Mouse (Mus musculus) layer of hippocampus, adult 11-12 months (tissue): ENCODE measurements around the gene Gm44503.
A peak's percentile ranks its signal among the peaks of the same experiment; 100 is the strongest.

Experiments used
- DNase-seq: peaks from one replicate; pipeline ENCODE4 v3.0.0; 2022; ENCODE audit warnings: low spot score

The Gm44503 gene

DNA sequence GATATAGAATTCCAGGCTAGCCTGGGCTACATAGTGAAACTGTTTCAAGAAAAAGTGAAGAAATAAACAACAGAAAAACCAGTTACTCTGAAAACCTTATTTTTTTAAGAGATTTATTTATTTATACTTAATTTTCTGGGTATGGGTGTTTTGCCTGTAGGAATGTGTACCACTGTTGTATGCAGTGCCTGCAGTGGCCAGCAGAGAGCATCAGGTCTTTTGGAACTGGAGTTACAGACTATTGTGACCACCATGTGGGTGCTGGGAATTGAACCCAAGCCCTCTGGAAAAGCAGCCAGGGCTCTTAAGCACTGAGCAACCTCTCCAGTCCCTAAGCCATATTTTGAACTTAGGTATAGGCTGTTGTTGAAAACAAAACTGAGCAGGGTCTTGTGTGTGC is 14.3 kb downstream of the Gm44503 start:
- DNase-seq: no peak

DNA sequence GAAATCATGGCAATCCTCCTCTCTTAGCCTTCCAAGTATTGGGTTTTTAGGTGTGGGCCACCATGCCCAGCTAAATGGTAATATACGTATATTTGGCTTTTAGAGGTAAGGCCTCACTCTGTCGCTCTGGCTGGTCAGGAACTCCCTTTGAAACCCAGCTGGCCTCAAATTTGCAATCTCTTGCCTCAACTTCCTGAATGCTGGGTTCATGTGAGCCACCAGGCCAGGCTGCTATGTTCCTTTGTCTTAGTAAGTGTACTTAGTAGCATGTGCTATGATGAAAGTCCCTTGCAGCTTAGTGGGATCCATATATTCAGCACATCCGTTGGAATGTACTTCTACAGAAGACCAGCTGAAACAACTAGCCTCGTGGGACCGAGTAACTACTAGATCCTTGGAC is 16.1 kb downstream of the Gm44503 start:
- DNase-seq: no peak

DNA sequence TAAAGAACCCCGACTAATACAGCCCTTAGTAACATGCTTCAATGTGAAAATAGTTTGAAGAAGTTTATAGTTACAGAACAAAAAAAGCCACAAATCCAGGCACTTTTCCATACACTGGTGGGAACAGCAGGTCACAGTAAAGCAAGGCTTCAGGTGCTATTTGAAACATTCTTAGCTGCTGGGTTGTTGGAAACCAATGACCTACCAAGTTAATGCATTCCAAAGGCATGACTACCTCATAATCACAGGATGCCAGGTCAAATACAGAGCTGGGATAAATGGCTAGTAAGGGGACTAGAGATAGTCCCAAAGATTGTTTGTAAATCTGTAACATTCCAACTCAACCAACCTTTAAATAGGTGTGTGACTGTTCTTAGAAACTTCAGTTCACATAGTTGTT is 16.6 kb downstream of the Gm44503 start:
- DNase-seq: no peak

DNA sequence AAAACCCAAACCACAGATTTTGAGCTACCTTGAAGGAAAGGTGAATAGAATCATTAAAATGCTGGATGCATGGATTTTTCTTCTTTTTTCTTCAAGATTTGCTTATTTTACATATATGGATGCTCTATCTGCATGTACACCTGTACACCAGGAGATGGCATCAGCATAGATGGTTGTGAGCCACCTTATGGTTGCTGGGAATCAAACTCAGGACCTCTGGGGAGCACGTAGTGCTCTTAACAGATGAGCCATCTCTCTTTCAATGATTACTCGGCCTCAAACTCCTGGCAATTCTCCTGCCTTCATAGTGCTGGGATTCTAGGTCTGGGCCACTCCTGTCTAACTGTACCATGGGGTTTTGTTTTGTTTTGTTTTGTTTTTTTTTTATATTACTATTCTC is 24.4 kb downstream of the Gm44503 start:
- DNase-seq: no peak

DNA sequence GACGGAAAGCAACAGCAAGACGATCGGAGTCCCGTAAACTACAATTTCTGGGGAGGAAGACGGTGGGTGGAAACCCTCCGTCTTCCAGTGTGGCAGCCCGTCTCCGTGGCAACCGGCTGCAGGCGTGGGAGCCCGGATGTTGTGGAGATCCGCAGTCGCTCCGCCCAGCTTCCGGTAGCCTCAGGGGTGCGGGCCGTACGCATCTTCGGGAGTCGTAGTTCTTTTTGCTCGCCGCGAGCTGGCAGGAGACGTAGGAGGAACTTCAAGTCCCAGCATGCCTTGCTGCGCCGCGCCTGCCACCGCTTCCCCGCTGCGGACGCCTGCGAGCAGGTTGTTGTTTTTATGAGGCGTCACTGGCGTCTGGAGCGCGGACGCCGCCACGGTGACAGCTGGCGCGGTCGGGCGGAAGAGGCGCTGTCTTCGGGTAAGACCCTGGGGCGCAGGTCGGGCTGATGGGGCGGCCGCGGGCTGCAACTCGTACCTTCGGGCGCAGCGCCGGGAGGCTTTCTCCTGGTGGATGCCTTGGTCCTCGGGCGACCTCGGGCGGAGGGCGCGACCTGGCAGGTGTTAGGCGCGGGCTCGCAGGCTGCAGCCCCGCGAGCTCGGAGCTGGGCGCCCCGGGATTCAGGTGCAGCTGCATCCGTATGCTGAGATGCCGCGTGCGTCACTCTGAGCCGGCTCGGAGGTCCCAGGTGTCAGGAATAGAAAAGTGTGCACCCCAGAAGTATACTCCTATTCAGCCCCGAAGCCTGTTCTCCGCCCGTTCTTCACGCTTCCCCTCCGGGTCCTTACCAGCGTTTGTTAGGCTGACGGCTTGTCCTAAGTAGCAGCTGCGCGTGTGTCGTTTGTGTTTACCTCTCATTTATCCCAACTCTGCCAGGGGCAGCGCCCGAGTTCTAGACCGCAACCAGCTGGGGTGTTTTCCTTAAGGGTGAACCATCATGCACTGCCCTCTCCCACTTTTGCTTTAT is 26.9 kb downstream of the Gm44503 start, which contains the start of the genes Ccpg1os and Ccpg1:
Gene Ccpg1os (minus strand): TSS at position 133 of the 971 bp plus-strand sequence.
Gene Ccpg1 (plus strand): TSS at position 180 of the 971 bp plus-strand sequence.
- peak; percentile 98 for DNase-seq

DNA sequence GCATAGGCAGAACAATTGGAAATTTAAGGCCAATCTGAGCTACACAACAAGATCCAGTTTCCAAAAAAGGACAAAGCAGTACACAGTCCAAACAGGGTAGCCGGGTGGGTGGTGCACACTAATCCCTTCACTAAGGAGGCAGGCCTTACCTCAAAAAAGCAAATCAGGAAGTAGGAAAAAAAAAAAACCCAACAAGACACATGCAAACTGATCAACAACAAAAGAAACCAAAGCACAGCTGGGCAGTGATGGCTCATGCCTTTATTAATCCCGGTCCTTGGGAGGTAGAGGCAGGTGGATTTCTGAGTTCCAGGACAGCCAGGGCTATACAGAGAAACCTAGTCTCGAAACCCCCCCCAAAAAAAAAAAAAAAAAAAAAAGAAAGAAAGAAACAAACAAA is 29.1 kb downstream of the Gm44503 start:
- DNase-seq: no peak

DNA sequence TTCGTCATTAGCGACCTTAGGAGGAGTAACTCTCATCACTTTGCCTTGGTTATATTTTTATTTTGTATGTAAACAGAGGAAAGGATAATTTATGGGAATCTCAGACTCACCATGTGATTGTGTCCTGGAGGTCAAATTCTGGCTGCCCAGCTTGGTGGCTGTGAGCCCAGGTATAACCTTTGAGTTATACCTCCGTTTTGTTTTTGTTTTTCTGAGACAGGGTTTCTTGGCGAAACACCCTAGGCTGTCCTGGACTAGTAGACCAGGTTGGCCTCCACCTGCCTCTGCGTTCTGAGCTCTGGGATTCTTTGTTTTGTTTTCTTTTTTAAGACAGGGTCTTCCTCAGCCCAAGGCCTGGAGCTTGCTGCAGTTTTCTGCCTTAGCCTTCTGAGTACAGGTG is 30.1 kb downstream of the Gm44503 start:
- no peak for DNase-seq

DNA sequence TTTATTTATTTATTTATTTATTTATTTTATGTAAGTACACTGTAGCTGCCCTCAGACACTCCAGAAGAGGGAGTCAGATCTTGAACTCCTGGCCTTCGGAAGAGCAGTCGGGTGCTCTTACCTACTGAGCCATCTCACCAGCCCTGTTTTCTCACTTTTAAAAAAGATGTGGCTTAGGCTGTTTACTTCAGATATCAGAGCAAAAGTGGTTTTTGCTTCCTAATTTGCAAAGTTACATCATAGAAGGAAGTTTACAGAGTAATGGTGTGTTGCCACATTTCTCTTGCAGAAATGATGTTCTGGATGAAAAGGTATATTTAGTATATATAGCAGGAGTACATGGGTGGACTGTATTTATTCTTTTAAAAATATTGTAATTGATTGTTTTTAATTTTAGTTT is 32.8 kb downstream of the Gm44503 start:
- no peak for DNase-seq

DNA sequence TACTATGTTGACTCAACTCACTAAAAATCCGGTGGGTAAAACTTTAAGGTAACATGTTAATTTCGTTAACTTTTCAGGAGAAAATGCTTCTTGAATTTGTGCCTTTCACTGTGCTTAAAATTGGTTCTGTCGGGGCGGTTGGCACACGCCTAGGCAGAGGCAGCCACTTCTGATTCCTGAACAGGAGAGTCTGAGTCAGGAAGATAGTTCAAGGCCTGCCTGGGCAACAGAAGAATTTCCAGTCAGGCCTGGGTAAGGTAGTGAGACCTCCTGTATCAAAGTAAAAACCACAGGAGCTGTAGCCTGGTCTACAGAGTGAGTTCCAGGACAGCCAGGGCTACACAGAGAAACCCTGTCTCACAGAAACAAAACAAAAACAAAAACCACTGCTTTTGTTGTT is 33.9 kb downstream of the Gm44503 start:
- DNase-seq: no peak

DNA sequence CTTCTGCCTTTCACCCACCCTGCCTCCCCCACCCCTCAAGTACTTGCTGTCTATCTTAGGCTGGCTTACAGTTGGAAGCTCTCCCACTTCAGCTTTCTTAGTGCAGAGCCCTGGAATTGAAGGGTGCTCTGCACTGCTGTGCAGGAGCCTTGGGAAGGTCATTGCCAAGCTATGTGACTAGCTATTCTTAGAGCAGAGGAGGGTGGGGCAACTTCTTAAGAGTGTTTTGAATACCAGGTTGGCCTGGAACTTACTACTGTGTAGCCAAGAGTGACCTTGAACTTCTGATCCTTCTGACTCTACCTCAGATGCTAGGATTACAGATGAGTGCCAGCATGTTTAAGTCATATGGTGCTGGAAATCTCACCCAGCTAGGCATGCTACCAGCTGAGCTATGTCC is 37.5 kb downstream of the Gm44503 start:
- no peak for DNase-seq

DNA sequence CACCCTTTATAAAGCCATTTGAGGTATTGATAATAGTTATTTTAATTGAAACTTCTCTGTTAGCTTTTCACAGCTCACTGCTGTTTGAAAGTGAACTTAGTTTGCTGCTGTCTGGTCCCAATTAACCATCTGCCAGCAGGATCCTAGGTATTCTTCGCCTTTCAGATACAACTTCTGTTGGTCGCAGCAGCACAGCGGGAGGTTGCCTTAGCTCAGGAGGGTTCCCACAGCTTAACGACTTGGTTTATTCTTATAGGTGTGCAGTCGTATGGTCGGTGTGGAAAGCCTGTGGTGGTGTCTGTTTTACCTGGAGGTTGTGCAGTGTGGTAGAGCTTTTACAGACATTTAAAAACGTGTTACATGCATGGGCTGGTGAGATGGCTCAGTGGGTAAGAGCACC is 38.2 kb downstream of the Gm44503 start:
- DNase-seq: no peak

DNA sequence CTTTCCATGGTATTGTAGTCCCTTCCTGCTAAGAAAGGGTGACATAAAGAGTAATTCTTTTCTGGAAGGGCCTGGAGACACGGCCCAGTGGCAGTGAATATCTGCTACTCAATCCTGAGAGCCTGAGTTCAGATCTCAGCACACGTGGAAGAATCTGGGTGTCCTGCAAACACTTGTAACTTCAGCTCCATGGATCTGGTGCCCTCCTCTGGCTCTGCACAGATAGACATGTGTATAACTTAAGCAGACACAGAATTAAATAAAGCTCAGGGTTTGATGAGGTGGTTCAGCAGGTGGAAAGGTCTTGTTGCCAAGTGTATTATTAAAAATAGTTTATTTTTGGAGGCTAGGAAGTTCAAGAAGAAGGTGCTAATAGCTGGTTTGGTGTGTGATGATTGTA is 41.8 kb downstream of the Gm44503 start:
- no peak for DNase-seq

DNA sequence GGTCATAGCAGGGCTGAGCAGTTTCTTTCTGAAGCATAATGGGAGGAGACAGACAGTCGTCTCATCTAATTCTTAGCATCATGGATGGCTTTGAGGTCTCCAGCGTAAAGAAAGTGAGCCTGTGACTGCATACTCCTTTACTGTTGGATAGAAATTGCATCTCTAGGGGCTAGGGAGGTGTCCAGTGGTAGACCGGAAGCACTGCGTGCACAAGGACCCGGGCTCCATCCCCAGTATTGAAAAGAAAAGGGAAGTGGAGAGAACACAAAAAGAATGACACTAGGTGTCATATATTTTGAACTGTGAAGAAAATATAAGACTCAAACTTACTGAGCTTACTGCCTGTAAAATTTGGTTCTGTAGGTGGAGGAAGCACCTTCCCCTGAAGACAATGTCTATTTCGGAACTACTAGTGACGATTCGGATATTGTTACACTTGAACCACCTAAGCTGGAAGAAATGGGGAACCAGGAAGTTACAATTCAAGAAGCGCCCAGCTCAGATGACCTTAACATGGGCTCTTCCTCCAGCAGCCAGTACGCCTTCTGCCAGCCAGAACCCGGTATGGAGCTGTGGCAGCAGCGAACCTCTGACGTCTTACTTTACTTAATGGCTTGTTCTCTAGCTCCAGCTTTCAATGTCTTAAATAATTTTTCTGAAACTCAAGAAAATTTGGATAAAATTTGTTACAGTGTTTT is 42.8 kb downstream of the Gm44503 start:
- DNase-seq: no peak

DNA sequence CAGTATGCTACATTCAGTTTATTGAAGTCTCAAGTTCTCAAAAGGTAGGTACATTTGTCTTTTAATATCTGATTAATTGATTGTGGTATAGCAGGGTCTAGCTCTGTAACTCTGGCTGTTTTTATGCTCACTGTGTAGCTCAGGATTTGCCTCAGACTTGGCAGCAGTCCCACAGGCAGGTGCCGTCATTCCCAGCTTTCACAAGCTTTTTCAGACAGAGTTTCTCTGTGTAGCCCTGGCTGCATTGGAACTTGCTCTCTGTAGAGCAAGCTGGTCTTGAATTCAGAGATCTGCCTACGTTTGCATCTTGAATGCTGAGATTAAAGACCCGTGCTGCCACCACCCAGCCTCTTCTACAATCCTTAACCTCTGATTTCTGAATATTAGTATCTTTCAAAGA is 43.5 kb downstream of the Gm44503 start:
- DNase-seq: no peak

DNA sequence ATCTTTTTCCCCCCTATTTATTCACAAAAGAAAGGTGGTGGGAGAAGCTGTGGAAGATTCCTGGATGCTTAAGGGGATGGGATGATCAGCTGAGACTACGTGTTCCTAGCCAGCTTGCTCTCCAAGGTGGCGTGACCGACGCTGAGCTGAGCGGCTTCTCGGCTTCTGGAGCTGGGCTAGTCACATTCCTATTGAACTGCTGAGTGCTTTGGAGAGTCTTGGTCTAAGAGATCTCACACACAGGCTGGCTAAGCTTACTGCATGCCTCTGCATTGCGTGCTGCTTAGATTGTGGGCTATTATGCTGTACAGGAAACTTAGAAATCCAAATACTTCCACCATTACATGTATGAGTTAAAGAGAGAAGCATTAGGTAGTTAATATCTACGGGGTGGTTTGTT is 45.4 kb downstream of the Gm44503 start:
- no peak for DNase-seq

DNA sequence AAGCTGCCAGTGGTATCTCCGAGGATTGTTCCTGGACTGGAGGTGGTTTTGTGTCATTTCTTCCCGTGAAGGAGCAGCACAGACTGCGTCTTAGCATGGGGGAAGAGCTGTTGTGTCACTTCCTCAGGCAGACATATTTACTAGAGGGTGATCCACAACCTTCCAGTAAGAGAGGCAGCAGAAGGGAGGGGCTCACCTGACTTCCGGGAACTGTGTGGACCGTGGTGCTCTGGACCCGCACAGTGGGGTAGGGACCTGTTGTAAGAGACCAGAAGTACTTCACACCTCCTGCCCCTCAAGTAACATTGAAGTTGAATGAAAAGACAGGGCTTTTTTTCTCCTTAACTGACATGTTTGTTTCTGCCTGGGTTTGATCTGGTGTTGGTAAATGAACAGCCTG is 46.5 kb downstream of the Gm44503 start:
- no peak for DNase-seq

DNA sequence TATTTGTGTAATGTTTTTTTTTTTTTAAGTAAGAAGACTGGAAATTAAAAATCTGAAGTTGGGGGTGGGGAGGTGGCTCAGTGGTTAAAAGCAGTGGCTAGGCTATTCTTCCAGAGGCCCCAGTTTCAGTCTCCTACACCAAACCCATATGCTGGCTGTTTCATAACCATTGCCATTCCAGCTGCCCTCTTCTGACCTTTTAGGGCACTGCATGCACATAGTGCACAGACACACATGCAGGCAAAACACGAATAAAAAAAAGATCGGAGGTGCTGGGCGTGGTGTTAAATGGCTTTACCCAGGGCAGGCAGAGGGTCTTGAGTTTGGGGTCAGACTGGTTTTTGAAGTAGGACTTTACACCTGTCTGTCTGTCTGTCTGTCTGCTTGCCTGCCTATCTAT is 47.5 kb downstream of the Gm44503 start:
- DNase-seq: no peak

DNA sequence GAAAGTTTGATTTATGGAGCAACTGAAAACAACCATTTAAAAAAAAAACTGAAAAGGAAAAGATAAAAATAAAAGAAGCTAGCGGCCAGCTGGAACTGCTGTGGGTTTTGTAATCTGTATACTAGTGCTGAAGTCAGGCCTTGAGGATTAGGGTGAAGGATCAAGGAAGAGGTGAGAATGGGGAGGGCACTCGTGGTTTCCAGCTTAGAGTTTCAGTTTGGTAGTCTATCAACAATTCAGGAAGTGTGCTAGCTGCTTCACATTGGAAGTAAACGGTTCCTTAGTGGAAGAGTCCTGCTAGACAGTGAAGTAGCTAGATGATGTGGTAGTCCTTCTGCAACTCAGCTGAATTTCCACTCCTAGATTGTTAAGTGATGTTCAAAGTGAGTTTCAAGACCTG is 49.7 kb downstream of the Gm44503 start:
- DNase-seq: no peak

DNA sequence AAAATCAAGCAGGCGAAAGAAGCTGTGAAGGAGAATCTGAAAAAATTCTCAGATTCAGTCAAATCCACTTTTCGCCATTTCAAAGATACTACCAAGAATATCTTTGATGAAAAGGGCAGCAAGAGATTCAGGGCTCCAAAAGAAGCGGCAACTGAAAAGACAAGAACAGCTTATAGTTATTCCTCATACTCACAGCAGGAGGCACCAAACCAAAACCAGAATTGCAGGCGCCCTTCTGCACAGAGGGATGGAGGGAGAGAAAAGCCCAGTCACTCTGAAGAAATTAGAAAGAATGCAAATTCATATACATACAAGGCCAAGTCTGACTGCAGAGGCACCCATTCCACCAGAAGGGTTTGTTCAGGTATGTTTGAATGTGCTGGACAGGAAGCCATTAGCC is 54.0 kb downstream of the Gm44503 start:
- no peak for DNase-seq

DNA sequence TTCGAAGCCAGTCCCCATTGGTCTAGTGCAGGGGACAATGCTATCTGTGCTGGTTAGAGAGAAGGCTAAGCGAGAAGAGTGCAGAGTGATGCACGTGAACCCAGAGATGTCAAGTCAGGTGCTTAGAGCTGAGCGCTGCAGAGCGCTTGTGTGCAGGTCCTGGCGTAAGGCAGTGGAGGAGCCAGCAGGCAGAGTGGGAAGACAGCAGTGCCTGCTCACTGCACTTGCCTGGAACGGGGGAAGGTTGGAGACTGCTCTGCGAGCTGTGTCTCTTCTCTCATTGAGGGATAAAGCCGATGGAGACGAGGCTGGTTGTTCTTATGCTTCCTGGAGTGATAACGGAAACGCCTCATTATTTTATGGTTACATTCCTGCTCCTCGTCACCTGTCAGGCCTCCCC is 56.1 kb downstream of the Gm44503 start:
- DNase-seq: peak; percentile 41

DNA sequence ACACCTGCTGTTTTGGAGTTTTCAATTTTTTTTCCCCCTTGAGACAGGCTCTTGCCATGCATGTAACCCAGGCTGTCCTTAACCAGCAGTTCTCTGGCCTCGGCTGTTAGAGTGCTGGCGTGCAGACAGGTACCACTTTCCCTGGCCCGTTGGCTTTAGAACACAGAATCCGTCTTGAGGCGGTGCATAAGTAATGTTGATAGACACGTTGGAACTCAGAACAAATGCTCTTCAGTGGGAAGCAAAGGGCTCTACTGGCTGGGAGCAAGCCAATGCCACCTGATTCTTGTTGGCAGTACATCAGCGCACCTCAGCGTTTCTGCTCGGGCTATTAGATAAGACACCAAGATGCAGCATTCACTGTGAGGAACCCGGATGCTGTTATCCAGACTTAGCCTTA is 61.2 kb downstream of the Gm44503 start:
- no peak for DNase-seq

DNA sequence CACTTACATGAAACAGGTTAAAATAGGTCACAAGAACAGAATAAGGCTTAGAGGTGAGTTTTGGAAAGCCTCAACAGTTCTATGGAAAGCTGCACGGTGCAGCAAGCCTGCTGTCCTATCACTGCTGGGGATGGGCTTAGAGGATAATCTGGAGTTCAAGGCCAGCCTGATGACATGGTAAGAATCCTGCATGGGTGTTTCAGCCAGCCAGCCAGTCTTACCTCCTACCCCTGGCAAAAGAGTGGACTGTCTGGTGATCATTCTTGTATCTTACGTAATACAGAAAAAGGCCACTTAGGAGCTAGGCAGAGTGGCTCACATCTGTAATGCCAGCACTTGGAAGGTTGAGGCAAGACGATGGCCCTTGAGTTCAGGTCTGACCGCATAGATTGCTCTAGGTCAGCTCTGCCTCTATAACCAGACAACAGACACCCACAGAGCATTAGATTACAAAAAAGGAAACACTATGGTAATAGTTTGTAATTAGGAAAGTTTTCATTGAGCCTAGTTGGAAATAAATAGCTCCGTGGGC is 62.0 kb downstream of the Gm44503 start:
- no peak for DNase-seq
